Mouse (Mus musculus): Measurements from ENCODE around the gene Tceal3. TPM values are rescaled to one million over a fixed set of nuclear protein-coding genes. Genes with fewer than 3 reads are reported as not detected.

Tceal3 gene
- total RNA-seq (2023), result not detected in 4 replicates

DNA sequence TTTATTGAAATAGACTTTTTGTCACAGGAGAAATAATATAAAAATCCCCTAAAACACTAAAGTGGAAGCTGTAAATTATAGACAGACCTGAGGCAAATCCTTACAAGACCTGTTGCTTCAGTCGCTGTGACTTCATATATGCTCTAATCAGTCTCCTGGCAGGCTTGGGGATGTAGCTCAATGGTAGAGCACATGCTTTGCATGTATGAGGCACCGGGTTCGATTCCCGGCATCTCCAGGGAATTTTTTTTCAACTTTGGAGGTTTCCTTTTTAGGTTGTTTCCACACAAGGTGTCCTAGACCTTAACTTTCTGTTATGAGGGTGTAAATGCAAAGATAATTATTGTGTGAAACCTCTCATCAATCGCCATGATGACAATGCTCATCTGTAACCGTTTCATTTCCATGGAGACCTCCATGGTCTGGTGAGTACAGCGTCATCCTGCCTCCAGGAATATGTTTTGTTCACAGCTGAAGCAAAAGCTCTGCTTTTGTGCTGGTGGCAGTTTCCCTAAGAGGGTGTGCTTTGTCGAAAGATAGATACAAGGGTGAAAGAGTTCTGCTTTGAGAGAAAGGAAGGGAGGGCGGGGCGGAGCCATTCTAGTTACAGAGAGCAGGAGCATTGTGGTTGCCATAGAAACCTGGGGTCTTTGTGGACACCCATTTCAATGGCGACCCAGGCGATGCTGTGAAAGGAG, at the start of gene Tceal3:
Tceal3 (plus strand) TSS at position 644 of the 698 bp plus-strand sequence.

DNA sequence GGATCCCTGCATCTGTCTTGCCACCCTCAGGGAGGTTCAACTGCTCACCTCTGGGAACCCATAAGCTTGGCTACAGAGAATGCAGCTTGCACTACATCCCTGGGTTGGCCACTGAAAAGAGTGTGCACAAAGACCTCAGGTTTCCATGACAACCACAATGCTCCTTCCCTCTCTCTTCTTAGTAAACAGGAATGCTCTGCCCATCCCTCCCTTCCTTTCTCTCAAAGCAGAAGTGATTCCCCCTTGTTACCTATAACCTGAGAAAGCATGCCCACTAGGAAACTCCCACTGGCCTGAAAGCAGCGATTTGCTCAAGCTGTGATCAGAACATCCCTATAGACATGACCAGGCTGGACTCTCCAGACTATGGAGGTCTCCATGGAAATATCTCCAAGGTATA, 46.7 kb upstream of the Tceal3 start, which contains the start of gene Kir3dl2:
Kir3dl2 (minus strand) TSS at position 101 of the 400 bp plus-strand sequence.

GRCm38 (mm10) chrX:136707446-136708167, 117.0 kb downstream of the Tceal3 start, which contains the start of gene Tceal1:
TSS of gene Tceal1 (plus strand) at chrX:136707982.

Other genes starting within 250 kb of the Tceal3 start
- not detected in 4 replicates for gene Kir3dl1, start 72.8 kb upstream of the Tceal3 start, total RNA-seq (2023)
- not detected in 4 replicates for gene Kir3dl2, start 46.8 kb upstream of the Tceal3 start, total RNA-seq (2023)
- 0.26 to 0.31 TPM (median 0.27 TPM) in 3 of 4 replicates, not detected in the other for gene Tceal1, start 117.1 kb downstream of the Tceal3 start, total RNA-seq (2023)
- 111 to 140 TPM (median 128 TPM) in 4 replicates for gene Morf4l2, start 152.8 kb downstream of the Tceal3 start, total RNA-seq (2023)
- gene Glra4, start 189.3 kb downstream of the Tceal3 start, total RNA-seq (2023), result not detected in 4 replicates
- gene Plp1, start 231.8 kb downstream of the Tceal3 start, total RNA-seq (2023), result 4.9 to 6.6 TPM (median 5.1 TPM) in 4 replicates